Mouse (Mus musculus) midbrain, embryonic 11.5 days (tissue): ENCODE data around the gene Hnf4a. TPM values are rescaled to one million over a fixed set of nuclear protein-coding genes. Genes with fewer than 3 reads are reported as not detected.

ENCODE experiments used
- ATAC-seq: fragments of 200-750 bp; cut with Nextera tagmentation; 2 replicates; pipeline ENCODE4 v1.8.0; 2017; ENCODE audit warnings: moderate TSS enrichment, moderate library complexity; ENCODE audit not compliant: low FRiP score
- DNase-seq: peaks from one replicate; pipeline ENCODE4 v3.0.0; 2015; ENCODE audit warnings: low spot score; ENCODE audit errors: missing footprints
- H3K27ac ChIP-seq: fragments of 300-500 bp; sonication (generic); 2 replicates; pipeline ENCODE4 v1.5.1; 2014; ENCODE audit warnings: low read depth, low read length
- H3K27me3 ChIP-seq: fragments of 300-500 bp; sonication (generic); 2 replicates; pipeline ENCODE4 v1.6.1; 2014; ENCODE audit warnings: mild to moderate bottlenecking, low read length, moderate library complexity, mixed read lengths; ENCODE audit not compliant: control insufficient read depth, insufficient read depth
- H3K36me3 ChIP-seq: fragments of 300-500 bp; sonication (generic); 2 replicates; pipeline ENCODE4 v1.6.1; 2014; ENCODE audit warnings: mild to moderate bottlenecking, low read length, moderate library complexity, mixed read lengths; ENCODE audit not compliant: control insufficient read depth, insufficient read depth
- H3K4me1 ChIP-seq: fragments of 300-500 bp; sonication (generic); 2 replicates; pipeline ENCODE4 v1.6.1; 2014; ENCODE audit warnings: low read length; ENCODE audit not compliant: control insufficient read depth, insufficient read depth
- H3K4me2 ChIP-seq: fragments of 300-500 bp; sonication (generic); 2 replicates; pipeline ENCODE4 v1.6.1; 2014; ENCODE audit warnings: mild to moderate bottlenecking, moderate library complexity
- H3K4me3 ChIP-seq: fragments of 300-500 bp; sonication (generic); 2 replicates; pipeline ENCODE4 v1.5.1; 2014; ENCODE audit warnings: low read depth, low read length
- H3K9ac ChIP-seq: fragments of 300-500 bp; sonication (generic); 2 replicates; pipeline ENCODE4 v1.6.1; 2014; ENCODE audit warnings: low read length
- H3K9me3 ChIP-seq: fragments of 300-500 bp; sonication (generic); 2 replicates; pipeline ENCODE4 v1.6.1; 2016; ENCODE audit warnings: low read length; ENCODE audit not compliant: control insufficient read depth
- WGBS: fragments of 180-500 bp; shearing (Covaris S2); extraction: QIAGEN DNeasy Blood & Tissue Kit; methylation state at CpG from one replicate; pipeline ENCODE4 v1.1.7; 2014; 5-methylcytosine and 5-hydroxymethylcytosine counted together
- polyA plus RNA-seq: library from polyadenylated mRNA; unstranded; fragments of >200 nt; fragmentation: Nextera tagmentation; extraction: Ambion mirVana; gene quantifications from 2 replicates; pipeline ENCODE4 v1.2.1, GENCODE M21; 2014

The Hnf4a gene
- polyA plus RNA-seq, 1 experiment from 2014 or later: not detected

DNA sequence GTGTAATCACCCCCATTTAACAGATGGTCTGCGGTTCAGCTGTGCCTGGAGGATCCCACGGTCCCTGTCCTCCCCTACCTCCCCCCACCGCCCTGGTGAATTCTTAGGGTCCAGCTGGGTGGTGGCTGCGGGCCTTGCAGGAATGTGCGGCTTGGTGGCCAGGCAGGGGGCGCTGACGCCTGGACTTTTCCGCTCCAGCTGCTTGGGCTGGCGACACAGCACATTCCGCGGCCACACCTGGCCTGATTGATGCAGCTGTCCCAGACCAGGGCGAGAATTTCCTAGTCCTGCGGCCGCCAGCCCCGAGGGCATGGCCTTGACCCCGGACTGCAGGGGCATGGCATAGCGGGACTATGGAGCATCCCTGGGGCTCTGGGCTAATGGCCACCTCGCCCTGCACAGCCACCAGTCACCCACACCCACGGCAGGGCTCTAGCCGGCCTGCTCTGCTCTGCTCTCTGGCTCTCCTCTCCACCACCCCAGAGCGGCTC, 25.0 kb upstream of the Hnf4a start:
- under 1% methylated on average over 21 of the region's 21 CpGs for WGBS
- Histone ChIP-seq H3K4me3 (peak overlapping the region; percentile 21), H3K27me3 (peaks cover 3% of the 10 kb centered on the region), H3K4me1 (peaks cover 3% of the 10 kb centered on the region), H3K27ac (no peak overlapping the region), H3K9me3 (no peaks in the 10 kb centered on the region), H3K4me2 (peak overlapping the region; percentile 43), H3K36me3 (no peaks in the 10 kb centered on the region), H3K9ac (peak overlapping the region; percentile 21)
- DNase-seq (peak; percentile 90), ATAC-seq (peak; percentile 72; the same call in 1 of the 2 replicates)

DNA sequence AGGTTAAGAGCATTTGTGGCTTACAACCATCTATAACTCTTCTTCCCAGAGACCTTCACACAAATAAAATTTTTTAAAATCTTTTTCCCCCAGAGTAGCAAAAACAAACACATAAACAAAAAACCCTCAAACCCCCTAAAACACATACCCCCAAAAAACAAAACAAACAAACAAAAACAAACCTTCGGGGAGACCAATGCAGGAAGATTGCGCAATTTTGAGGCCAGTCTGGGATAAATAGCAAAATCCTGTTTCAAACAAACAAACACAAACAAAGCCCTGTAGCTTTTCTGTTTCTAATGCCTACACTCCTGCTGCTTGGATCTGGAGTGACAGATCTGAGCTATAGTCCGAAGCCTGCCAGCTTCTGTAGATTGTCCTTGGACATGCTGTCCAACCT, 19.2 kb upstream of the Hnf4a start:
- H3K36me3 ChIP-seq: no peaks in the 10 kb centered on the region
- no peaks in the 10 kb centered on the region for H3K9me3 ChIP-seq
- DNase-seq (no peak), ATAC-seq (no peak)
- no peak overlapping the region for H3K4me3 ChIP-seq
- no peak overlapping the region for H3K27ac ChIP-seq
- WGBS: 92% methylated on average over 3 of the region's 3 CpGs
- H3K4me1 ChIP-seq: no peaks in the 10 kb centered on the region
- H3K27me3 ChIP-seq: no peaks in the 10 kb centered on the region
- H3K4me2 ChIP-seq: no peak overlapping the region
- H3K9ac ChIP-seq: no peak overlapping the region

DNA sequence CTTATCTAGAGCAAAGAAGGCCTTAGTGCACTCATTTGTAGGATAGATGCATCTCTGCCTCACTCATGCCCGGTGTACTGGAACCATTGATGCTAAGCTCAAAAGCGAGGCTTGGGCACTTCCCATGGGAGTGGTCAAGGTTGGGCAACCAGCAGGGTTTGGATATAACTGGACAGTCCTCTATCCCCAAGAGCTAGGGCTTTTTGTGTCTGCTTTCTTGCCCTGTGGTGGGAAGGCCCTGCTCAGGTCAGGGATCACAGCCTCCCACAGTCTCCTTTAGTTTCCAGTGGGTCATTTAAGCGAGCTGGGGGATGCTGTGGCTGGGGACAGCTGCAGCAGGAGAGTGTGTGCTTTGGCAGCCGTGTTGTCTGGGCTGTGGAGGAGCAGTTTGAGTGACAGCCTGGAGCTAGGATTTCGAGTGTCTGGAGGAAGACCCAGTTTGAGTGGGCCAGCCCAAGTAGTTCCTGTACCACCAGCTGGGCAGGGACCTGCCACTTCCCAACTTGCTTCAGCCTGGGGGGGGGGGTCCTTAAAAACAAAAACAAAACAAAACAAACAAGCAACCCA, 16.8 kb upstream of the Hnf4a start:
- Histone ChIP-seq H3K27ac (no peak overlapping the region), H3K9ac (no peak overlapping the region), H3K9me3 (no peaks in the 10 kb centered on the region), H3K36me3 (no peaks in the 10 kb centered on the region), H3K27me3 (no peaks in the 10 kb centered on the region), H3K4me1 (no peaks in the 10 kb centered on the region), H3K4me2 (no peak overlapping the region), H3K4me3 (no peak overlapping the region)
- WGBS: 65% methylated on average over 5 of the region's 5 CpGs
- no peak for ATAC-seq
- DNase-seq: peak; percentile 57

DNA sequence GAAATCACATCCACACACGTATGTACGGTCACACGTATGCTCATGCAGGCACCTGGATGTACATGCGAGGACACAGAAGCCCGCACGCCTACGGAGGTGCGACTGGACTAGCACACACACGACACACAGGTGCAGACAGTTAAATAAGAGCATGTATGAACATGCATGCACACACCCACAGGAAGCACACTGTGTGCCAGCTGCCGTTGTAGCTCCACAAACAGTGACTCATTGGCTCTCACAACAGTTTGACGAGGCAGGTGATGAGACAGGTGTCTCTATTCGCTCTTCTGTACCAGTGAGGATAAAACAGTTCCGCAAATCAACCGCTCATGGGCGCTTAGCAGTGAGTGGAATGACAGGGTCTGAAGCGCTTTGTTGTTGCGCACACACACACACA, 16.0 kb upstream of the Hnf4a start:
- no peaks in the 10 kb centered on the region for H3K27me3 ChIP-seq
- H3K4me3 ChIP-seq: no peak overlapping the region
- no peaks in the 10 kb centered on the region for H3K9me3 ChIP-seq
- no peak overlapping the region for H3K4me2 ChIP-seq
- WGBS: 91% methylated on average over 17 of the region's 17 CpGs
- DNase-seq (peak; percentile 35), ATAC-seq (no peak)
- no peak overlapping the region for H3K9ac ChIP-seq
- no peaks in the 10 kb centered on the region for H3K4me1 ChIP-seq
- H3K36me3 ChIP-seq: no peaks in the 10 kb centered on the region
- no peak overlapping the region for H3K27ac ChIP-seq

GRCm38 (mm10) chr2:163491351-163491750, 15.3 kb upstream of the Hnf4a start:
- Histone ChIP-seq H3K27me3 (no peaks in the 10 kb centered on the region), H3K9me3 (no peaks in the 10 kb centered on the region), H3K27ac (no peak overlapping the region), H3K4me3 (no peak overlapping the region), H3K4me2 (no peak overlapping the region), H3K9ac (no peak overlapping the region), H3K4me1 (no peaks in the 10 kb centered on the region), H3K36me3 (no peaks in the 10 kb centered on the region)
- no peak for DNase-seq
- no peak for ATAC-seq
- 69% methylated on average over 7 of the region's 7 CpGs for WGBS

DNA sequence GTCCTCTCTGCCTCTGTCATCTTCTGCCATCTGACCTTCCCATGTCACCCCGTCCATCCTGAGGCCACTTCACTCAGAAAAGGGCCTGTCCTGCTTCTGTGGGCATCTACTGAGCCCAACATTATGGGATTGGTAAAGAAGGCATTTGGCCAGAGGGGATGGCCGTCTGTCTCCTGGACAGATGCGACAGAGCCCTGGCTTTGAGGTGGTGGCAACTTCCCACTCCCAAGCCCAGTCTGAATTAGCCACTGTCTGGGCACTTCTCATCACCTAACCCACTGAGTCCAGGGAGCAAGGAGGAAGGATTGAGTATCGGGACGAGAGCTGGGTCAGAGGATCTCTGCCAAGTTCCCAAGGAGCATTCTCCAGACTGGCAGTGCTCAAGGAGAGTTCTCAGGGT, 14.6 kb upstream of the Hnf4a start, which contains the start of gene R3hdml:
Gene R3hdml (plus strand): TSS at position 301 of the 400 bp plus-strand sequence.
- H3K27ac ChIP-seq: no peak within 1 kb of the TSS
- WGBS: 79% methylated on average over 5 of the region's 5 CpGs

GRCm38 (mm10) chr2:163493031-163493430, 13.6 kb upstream of the Hnf4a start:
- 17% methylated on average over 5 of the region's 5 CpGs for WGBS
- no peak overlapping the region for H3K9ac ChIP-seq

More for the DNA sequence above, 14.6 kb upstream of the Hnf4a start, which contains the start of gene R3hdml:
- Histone ChIP-seq H3K9ac (no peak within 1 kb of the TSS), H3K4me2 (no peak within 1 kb of the TSS), H3K4me3 (no peak within 1 kb of the TSS), H3K4me1 (no peaks in the 10 kb centered on the region), H3K27me3 (no peaks in the 10 kb centered on the region), H3K36me3 (no peaks in the 10 kb centered on the region), H3K9me3 (no peaks in the 10 kb centered on the region)
- no peak for ATAC-seq
- DNase-seq: peak; percentile 60

GRCm38 (mm10) chr2:163493976-163494375, 12.6 kb upstream of the Hnf4a start:
- Histone ChIP-seq H3K9me3 (no peaks in the 10 kb centered on the region), H3K4me3 (no peak overlapping the region), H3K27me3 (no peaks in the 10 kb centered on the region), H3K27ac (no peak overlapping the region), H3K4me1 (no peaks in the 10 kb centered on the region), H3K4me2 (no peak overlapping the region), H3K9ac (no peak overlapping the region), H3K36me3 (no peaks in the 10 kb centered on the region)
- ATAC-seq (no peak), DNase-seq (peak; percentile 62)
- WGBS: 62% methylated on average over 5 of the region's 5 CpGs

More at GRCm38 (mm10) chr2:163493031-163493430, 13.6 kb upstream of the Hnf4a start:
- Histone ChIP-seq H3K36me3 (no peaks in the 10 kb centered on the region), H3K4me2 (no peak overlapping the region), H3K4me3 (no peak overlapping the region), H3K9me3 (no peaks in the 10 kb centered on the region), H3K4me1 (no peaks in the 10 kb centered on the region), H3K27me3 (no peaks in the 10 kb centered on the region), H3K27ac (no peak overlapping the region)
- DNase-seq: peak; percentile 80
- ATAC-seq: no peak

GRCm38 (mm10) chr2:163494456-163494855, 12.2 kb upstream of the Hnf4a start:
- no peaks in the 10 kb centered on the region for H3K4me1 ChIP-seq
- no peak overlapping the region for H3K27ac ChIP-seq
- H3K9me3 ChIP-seq: no peaks in the 10 kb centered on the region
- ATAC-seq: no peak
- no peak overlapping the region for H3K4me3 ChIP-seq
- H3K27me3 ChIP-seq: no peaks in the 10 kb centered on the region
- no peak overlapping the region for H3K9ac ChIP-seq
- 42% methylated on average over 6 of the region's 6 CpGs for WGBS
- H3K4me2 ChIP-seq: no peak overlapping the region
- DNase-seq: peak; percentile 6
- H3K36me3 ChIP-seq: no peaks in the 10 kb centered on the region
